Mouse (Mus musculus): ENCODE data around the gene Zfyve27. TPM values are rescaled to one million over a fixed set of nuclear protein-coding genes. Genes with fewer than 3 reads are reported as not detected.

Zfyve27 gene
- polyA plus RNA-seq, 1 experiment from 2014 or later, result 30.8 TPM

GRCm38 (mm10) chr19:42146276-42147010, 17.3 kb upstream of the Zfyve27 start:
- no peak for DNase-seq (ENCODE audit: low spot score)
- Histone ChIP-seq H3K27ac (peak overlapping the region; percentile 91), H3K4me1 (peaks cover 37% of the 10 kb centered on the region), H3K36me3 (peaks cover 10% of the 10 kb centered on the region), H3K4me3 (peak overlapping the region; percentile 82), H3K27me3 (ENCODE audit: low read depth, poor library complexity, severe bottlenecking) (peaks cover 16% of the 10 kb centered on the region), H3K9me3 (replicated peaks) (no peaks in the 10 kb centered on the region)
- WGBS, result 91% methylated on average over 9 of the region's 9 CpGs

- peak within 1 kb of the TSS; percentile 91 for H3K27ac ChIP-seq
- H3K4me1 ChIP-seq, result peaks cover 45% of the 10 kb centered on the region
- H3K9me3 ChIP-seq (replicated peaks), result no peaks in the 10 kb centered on the region
- peaks cover 16% of the 10 kb centered on the region for H3K27me3 ChIP-seq (ENCODE audit: low read depth, poor library complexity, severe bottlenecking)
- peak; percentile 71 for DNase-seq (ENCODE audit: low spot score)
- H3K4me3 ChIP-seq, result peak within 1 kb of the TSS; percentile 82
- 8% methylated on average over 52 of the region's 57 CpGs for WGBS
- peaks cover 10% of the 10 kb centered on the region for H3K36me3 ChIP-seq
Measured at GRCm38 (mm10) chr19:42147170-42147768, 16.5 kb upstream of the Zfyve27 start, which contains the start of gene Marveld1. Marveld1 (plus strand) TSS chr19:42147400.

- Histone ChIP-seq H3K27ac (peak overlapping the region; percentile 91), H3K4me3 (peak overlapping the region; percentile 82), H3K9me3 (replicated peaks) (no peaks in the 10 kb centered on the region), H3K27me3 (ENCODE audit: low read depth, poor library complexity, severe bottlenecking) (peaks cover 16% of the 10 kb centered on the region), H3K4me1 (peaks cover 45% of the 10 kb centered on the region), H3K36me3 (peaks cover 10% of the 10 kb centered on the region)
- under 1% methylated on average over 63 of the region's 63 CpGs for WGBS
- peak; percentile 78 for DNase-seq (ENCODE audit: low spot score)
Measured at GRCm38 (mm10) chr19:42147769-42148568, 15.8 kb upstream of the Zfyve27 start.

GRCm38 (mm10) chr19:42148569-42148860, 15.2 kb upstream of the Zfyve27 start:
- Histone ChIP-seq H3K27ac (peak overlapping the region; percentile 91), H3K4me3 (peak overlapping the region; percentile 82), H3K4me1 (peaks cover 45% of the 10 kb centered on the region), H3K27me3 (ENCODE audit: low read depth, poor library complexity, severe bottlenecking) (peaks cover 16% of the 10 kb centered on the region), H3K9me3 (replicated peaks) (no peaks in the 10 kb centered on the region), H3K36me3 (peaks cover 10% of the 10 kb centered on the region)
- WGBS, result 16% methylated on average over 7 of the region's 7 CpGs
- no peak for DNase-seq (ENCODE audit: low spot score)

- WGBS, result 6% methylated on average over 6 of the region's 6 CpGs
- Histone ChIP-seq H3K4me3 (no peak overlapping the region), H3K27ac (no peak overlapping the region)
Measured at GRCm38 (mm10) chr19:42151990-42152389, 11.8 kb upstream of the Zfyve27 start.

GRCm38 (mm10) chr19:42157493-42158237, 6.1 kb upstream of the Zfyve27 start:
- H3K36me3 ChIP-seq, result no peaks in the 10 kb centered on the region
- DNase-seq (ENCODE audit: low spot score), result no peak

More at GRCm38 (mm10) chr19:42151990-42152389, 11.8 kb upstream of the Zfyve27 start:
- DNase-seq (ENCODE audit: low spot score), result peak; percentile 87
- H3K4me1 ChIP-seq, result peaks cover 41% of the 10 kb centered on the region
- peaks cover 16% of the 10 kb centered on the region for H3K27me3 ChIP-seq (ENCODE audit: low read depth, poor library complexity, severe bottlenecking)
- peaks cover 10% of the 10 kb centered on the region for H3K36me3 ChIP-seq
- H3K9me3 ChIP-seq (replicated peaks), result no peaks in the 10 kb centered on the region

GRCm38 (mm10) chr19:42158246-42159017, 5.3 kb upstream of the Zfyve27 start:
- Histone ChIP-seq H3K36me3 (no peaks in the 10 kb centered on the region), H3K4me1 (peaks cover 11% of the 10 kb centered on the region; the same call in 1 of the 2 replicates), H3K9me3 (replicated peaks) (no peaks in the 10 kb centered on the region), H3K27ac (peak overlapping the region; percentile 39), H3K27me3 (ENCODE audit: low read depth, poor library complexity, severe bottlenecking) (no peaks in the 10 kb centered on the region), H3K4me3 (no peak overlapping the region)
- no peak for DNase-seq (ENCODE audit: low spot score)
- 50% methylated on average over 13 of the region's 13 CpGs for WGBS

More at GRCm38 (mm10) chr19:42157493-42158237, 6.1 kb upstream of the Zfyve27 start:
- Histone ChIP-seq H3K9me3 (replicated peaks) (no peaks in the 10 kb centered on the region), H3K4me3 (no peak overlapping the region), H3K27me3 (ENCODE audit: low read depth, poor library complexity, severe bottlenecking) (no peaks in the 10 kb centered on the region), H3K4me1 (peaks cover 11% of the 10 kb centered on the region; the same call in 1 of the 2 replicates), H3K27ac (peak overlapping the region; percentile 39)
- WGBS, result 54% methylated on average over 12 of the region's 12 CpGs

GRCm38 (mm10) chr19:42164188-42164587, 437 bp downstream of the Zfyve27 start:
- no peak overlapping the region for H3K4me3 ChIP-seq
- H3K4me1 ChIP-seq, result peaks cover 9% of the 10 kb centered on the region; the same call in 1 of the 2 replicates
- no peak for DNase-seq (ENCODE audit: low spot score)
- H3K27ac ChIP-seq, result no peak overlapping the region
- no peaks in the 10 kb centered on the region for H3K36me3 ChIP-seq
- 53% methylated on average over 7 of the region's 7 CpGs for WGBS
- H3K9me3 ChIP-seq (replicated peaks), result no peaks in the 10 kb centered on the region
- H3K27me3 ChIP-seq (ENCODE audit: low read depth, poor library complexity, severe bottlenecking), result peaks cover 32% of the 10 kb centered on the region

GRCm38 (mm10) chr19:42166130-42166529, 2.4 kb downstream of the Zfyve27 start:
- Histone ChIP-seq H3K27ac (no peak overlapping the region; the same call in 1 of the 2 replicates), H3K9me3 (replicated peaks) (no peaks in the 10 kb centered on the region), H3K4me1 (peaks cover 13% of the 10 kb centered on the region), H3K4me3 (peak overlapping the region; percentile 29), H3K27me3 (ENCODE audit: low read depth, poor library complexity, severe bottlenecking) (peaks cover 39% of the 10 kb centered on the region), H3K36me3 (no peaks in the 10 kb centered on the region)
- DNase-seq (ENCODE audit: low spot score), result peak; percentile 94
- WGBS, result 5% methylated on average over 12 of the region's 12 CpGs

- H3K27ac ChIP-seq, result no peak overlapping the region
- peaks cover 39% of the 10 kb centered on the region for H3K27me3 ChIP-seq (ENCODE audit: low read depth, poor library complexity, severe bottlenecking)
- H3K36me3 ChIP-seq, result no peaks in the 10 kb centered on the region
- WGBS, result 56% methylated on average over 3 of the region's 3 CpGs
- DNase-seq (ENCODE audit: low spot score), result no peak
- no peak overlapping the region for H3K4me3 ChIP-seq
- no peaks in the 10 kb centered on the region for H3K9me3 ChIP-seq (replicated peaks)
- H3K4me1 ChIP-seq, result peaks cover 20% of the 10 kb centered on the region
Measured at GRCm38 (mm10) chr19:42166766-42167165, 3.0 kb downstream of the Zfyve27 start.

- Histone ChIP-seq H3K9me3 (replicated peaks) (no peaks in the 10 kb centered on the region), H3K36me3 (no peaks in the 10 kb centered on the region), H3K27ac (no peak overlapping the region), H3K4me3 (no peak overlapping the region), H3K4me1 (peaks cover 20% of the 10 kb centered on the region), H3K27me3 (ENCODE audit: low read depth, poor library complexity, severe bottlenecking) (peaks cover 39% of the 10 kb centered on the region)
- DNase-seq (ENCODE audit: low spot score), result no peak
- 59% methylated on average over 9 of the region's 9 CpGs for WGBS
Measured at GRCm38 (mm10) chr19:42167489-42167888, 3.7 kb downstream of the Zfyve27 start.
